Mouse (Mus musculus) testis, adult 2 months (tissue): ENCODE results near the gene Npas1. TPM values are rescaled to one million over a fixed set of nuclear protein-coding genes. Genes with fewer than 3 reads are reported as not detected.
A peak's percentile ranks its signal among the peaks of the same experiment; 100 is the strongest.

Experiments
- H3K27ac ChIP-seq: fragments of 200-500 bp; 2 replicates; pipeline ENCODE4 v1.5.1; 2012; ENCODE audit warnings: low read depth, low read length; ENCODE audit not compliant: control insufficient read depth, insufficient read depth
- H3K27me3 ChIP-seq: fragments of 200-500 bp; 2 replicates; pipeline ENCODE4 v1.6.1; 2012; ENCODE audit warnings: mild to moderate bottlenecking, low read length, moderate library complexity; ENCODE audit not compliant: control insufficient read depth, insufficient read depth
- H3K36me3 ChIP-seq: fragments of 200-500 bp; 2 replicates; pipeline ENCODE4 v1.6.1; 2012; ENCODE audit warnings: mild to moderate bottlenecking, low read length; ENCODE audit not compliant: control insufficient read depth, insufficient read depth
- H3K4me1 ChIP-seq: fragments of 200-500 bp; 2 replicates; pipeline ENCODE4 v1.6.1; 2012; ENCODE audit warnings: low read length; ENCODE audit not compliant: control insufficient read depth, insufficient read depth
- H3K4me3 ChIP-seq: fragments of 200-500 bp; 2 replicates; pipeline ENCODE4 v1.5.1; 2012; ENCODE audit warnings: low read depth, mild to moderate bottlenecking, low read length, moderate library complexity, mixed read lengths; ENCODE audit not compliant: control insufficient read depth
- CTCF ChIP-seq: fragments of 200-500 bp; IDR thresholded peaks from 2 replicates; pipeline ENCODE4 v1.5.1; 2012; ENCODE audit warnings: low read depth, mild to moderate bottlenecking, inconsistent platforms, low read length, moderate library complexity; ENCODE audit not compliant: control insufficient read depth, insufficient read depth, insufficient replicate concordance
- POLR2A ChIP-seq: fragments of 200-500 bp; IDR thresholded peaks from 2 replicates; pipeline ENCODE4 v1.6.1; 2012; ENCODE audit warnings: low read depth, mild to moderate bottlenecking, inconsistent platforms, low read length, moderate library complexity; ENCODE audit not compliant: control insufficient read depth
- polyA plus RNA-seq: library from polyadenylated mRNA; depleted of rRNA; stranded (reverse); fragments of >200 nt; gene quantifications from 2 replicates; pipeline ENCODE4 v1.2.3, GENCODE M21; 2012

Gene Npas1
- polyA plus RNA-seq, 1 experiment: 0.72 TPM

DNA sequence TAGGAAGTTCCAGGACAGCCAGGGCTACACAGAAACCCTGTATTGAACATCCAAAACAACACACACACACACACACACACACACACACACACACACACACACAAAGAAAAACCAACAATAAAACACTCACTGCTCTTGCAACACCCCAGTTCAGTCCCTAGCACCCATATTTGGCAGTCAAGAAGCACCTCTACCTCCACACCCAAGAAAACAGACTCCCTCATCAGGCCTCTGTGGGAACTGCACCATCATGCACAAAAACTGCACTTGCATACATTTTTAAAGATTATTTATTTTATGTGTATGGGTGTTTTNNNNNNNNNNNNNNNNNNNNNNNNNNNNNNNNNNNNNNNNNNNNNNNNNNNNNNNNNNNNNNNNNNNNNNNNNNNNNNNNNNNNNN is 36.3 kb downstream of the Npas1 start:
- no peaks in the 10 kb centered on the region for H3K27me3 ChIP-seq
- no peaks in the 10 kb centered on the region for H3K36me3 ChIP-seq
- no peak overlapping the region for H3K27ac ChIP-seq
- TF ChIP-seq CTCF (no peak), POLR2A (no peak)
- H3K4me1 ChIP-seq: no peaks in the 10 kb centered on the region
- H3K4me3 ChIP-seq: no peak overlapping the region

GRCm38 (mm10) chr7:16435088-16435487 is 42.4 kb downstream of the Npas1 start:
- H3K27ac ChIP-seq: no peak overlapping the region
- H3K27me3 ChIP-seq: no peaks in the 10 kb centered on the region
- no peak overlapping the region for H3K4me3 ChIP-seq
- peaks cover 3% of the 10 kb centered on the region for H3K36me3 ChIP-seq
- TF ChIP-seq CTCF (no peak), POLR2A (no peak)
- no peaks in the 10 kb centered on the region for H3K4me1 ChIP-seq

DNA sequence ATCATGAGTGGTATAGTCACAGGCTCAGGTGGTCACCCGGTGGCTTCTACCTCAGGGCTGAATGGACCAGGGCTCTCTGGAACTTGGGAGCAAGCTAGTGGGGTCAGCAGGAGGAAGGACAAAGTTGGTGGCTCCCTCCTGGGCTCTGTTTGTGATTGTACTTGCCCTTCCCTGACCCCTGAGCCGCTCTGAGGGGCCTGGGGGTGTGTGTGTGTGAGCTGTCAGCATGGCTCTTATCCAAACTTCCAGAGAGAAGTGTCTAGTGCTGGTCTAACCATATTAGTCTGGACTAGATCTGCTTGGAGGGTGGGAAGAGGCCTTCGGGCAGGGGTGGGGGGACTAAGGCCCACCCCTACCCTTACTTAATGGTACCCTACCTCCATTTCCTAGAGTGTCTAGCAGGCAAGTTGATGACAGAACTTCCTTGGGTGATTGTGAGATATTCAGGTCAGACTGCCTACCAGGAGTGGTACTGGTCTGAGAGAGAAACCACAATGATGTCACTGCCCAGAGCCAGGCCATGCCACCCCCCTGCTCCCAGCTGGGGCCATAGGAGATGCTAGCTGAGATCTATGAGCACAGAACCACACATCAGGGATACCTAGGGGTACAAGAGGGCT is 44.1 kb downstream of the Npas1 start:
- no peaks in the 10 kb centered on the region; the same call in 1 of the 2 replicates for H3K4me1 ChIP-seq
- H3K4me3 ChIP-seq: no peak overlapping the region
- no peaks in the 10 kb centered on the region for H3K27me3 ChIP-seq
- TF ChIP-seq CTCF (no peak), POLR2A (no peak)
- peaks cover 3% of the 10 kb centered on the region for H3K36me3 ChIP-seq
- no peak overlapping the region for H3K27ac ChIP-seq

- Histone ChIP-seq H3K4me3 (peak overlapping the region; percentile 6), H3K27ac (no peak overlapping the region), H3K36me3 (peaks cover 3% of the 10 kb centered on the region), H3K4me1 (no peaks in the 10 kb centered on the region; the same call in 1 of the 2 replicates), H3K27me3 (no peaks in the 10 kb centered on the region)
- TF ChIP-seq CTCF (peak; percentile 61; the same call in 1 of the 2 replicates), POLR2A (no peak)
These were observed 51.3 kb downstream of the Npas1 start for GRCm38 (mm10) chr7:16426129-16426729.

DNA sequence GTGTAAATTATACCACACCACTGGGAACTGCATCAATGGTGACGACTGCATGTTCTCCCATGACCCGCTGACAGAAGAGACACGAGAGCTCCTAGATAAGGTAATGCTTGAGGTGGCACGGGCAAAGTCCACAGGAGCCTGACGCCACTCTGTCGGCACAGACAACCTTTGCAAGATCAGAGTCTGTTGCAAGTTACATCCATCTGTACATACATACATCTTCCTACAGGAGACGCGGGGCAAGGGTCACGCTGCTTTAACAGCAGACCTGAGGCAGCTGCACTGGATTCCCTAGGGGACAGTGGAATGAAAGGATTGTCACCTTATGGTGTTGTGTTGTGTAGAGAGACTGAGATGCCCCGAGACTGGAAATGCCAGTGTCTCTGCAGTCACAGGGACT is 51.8 kb downstream of the Npas1 start:
- Histone ChIP-seq H3K27me3 (no peaks in the 10 kb centered on the region), H3K27ac (no peak overlapping the region), H3K4me1 (no peaks in the 10 kb centered on the region; the same call in 1 of the 2 replicates), H3K4me3 (peak overlapping the region; percentile 6; the same call in 1 of the 2 replicates), H3K36me3 (peaks cover 7% of the 10 kb centered on the region)
- TF ChIP-seq POLR2A (no peak), CTCF (no peak)

GRCm38 (mm10) chr7:16423731-16424130 is 53.8 kb downstream of the Npas1 start:
- Histone ChIP-seq H3K4me1 (no peaks in the 10 kb centered on the region), H3K27ac (no peak overlapping the region), H3K27me3 (no peaks in the 10 kb centered on the region), H3K36me3 (peaks cover 7% of the 10 kb centered on the region), H3K4me3 (no peak overlapping the region)
- no peak for TF ChIP-seq CTCF
- TF ChIP-seq POLR2A: no peak

DNA sequence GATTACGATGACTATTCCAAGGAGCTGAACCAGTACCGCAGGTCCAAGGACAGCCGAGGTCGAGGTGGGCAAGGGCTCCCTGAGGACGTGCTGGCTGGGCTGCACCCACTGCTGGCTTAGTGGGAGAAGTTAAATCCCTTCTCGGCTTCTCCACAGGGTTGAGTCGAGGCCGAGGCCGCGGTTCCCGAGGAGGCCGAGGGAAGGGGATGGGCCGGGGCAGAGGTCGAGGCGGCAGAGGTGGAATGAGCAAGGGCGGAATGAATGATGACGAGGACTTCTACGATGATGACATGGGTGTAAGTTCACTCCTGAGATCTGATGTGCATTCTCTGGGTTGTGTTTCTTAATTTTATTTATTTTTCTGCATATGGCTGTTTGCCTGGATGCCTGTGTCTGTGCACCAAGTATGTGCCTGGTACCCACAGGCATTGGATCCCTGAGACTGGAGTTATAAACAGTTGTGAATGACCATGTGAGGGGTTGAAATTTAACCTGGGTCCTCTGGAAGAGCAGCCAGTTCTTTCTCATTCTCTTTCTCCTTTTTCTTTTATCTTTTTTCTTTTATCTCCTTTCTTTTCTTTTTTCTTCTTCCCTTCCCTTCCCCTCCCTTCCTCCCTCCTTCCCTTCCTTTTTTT is 55.2 kb downstream of the Npas1 start:
- TF ChIP-seq POLR2A: no peak
- TF ChIP-seq CTCF: no peak
- H3K36me3 ChIP-seq: peaks cover 7% of the 10 kb centered on the region

More for the DNA sequence above, 55.2 kb downstream of the Npas1 start:
- H3K4me3 ChIP-seq: no peak overlapping the region
- no peaks in the 10 kb centered on the region for H3K27me3 ChIP-seq
- no peaks in the 10 kb centered on the region for H3K4me1 ChIP-seq
- H3K27ac ChIP-seq: no peak overlapping the region
